Mouse (Mus musculus): Measurements from ENCODE around the gene Ostf1.

DNA sequence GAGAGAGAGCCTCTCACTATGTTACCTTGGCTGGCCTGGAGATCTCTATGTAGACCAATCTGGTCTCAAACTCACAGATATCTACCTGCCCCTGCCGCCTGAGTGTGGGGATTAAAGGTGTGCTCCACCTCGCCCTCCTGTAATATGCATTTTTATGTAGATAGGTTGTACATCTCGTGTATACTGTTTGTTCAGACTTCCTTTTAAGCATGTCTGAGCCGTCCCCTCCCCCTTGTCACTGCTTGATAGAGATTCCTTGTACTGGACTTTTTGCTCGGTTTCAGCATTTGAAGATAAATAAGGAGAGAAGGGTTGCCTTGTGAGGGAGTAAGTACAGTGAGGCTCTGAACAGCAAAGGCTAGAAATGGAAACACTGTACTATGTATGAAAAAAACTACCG, 21.4 kb upstream of the Ostf1 start:
- no peak for TF ChIP-seq POLR2A (IDR thresholded peaks at IDR 0.05; ENCODE audit: extremely low read depth, insufficient read depth, low read length)
- TF ChIP-seq CTCF (IDR thresholded peaks at IDR 0.05; ENCODE audit: low read depth, low read length): no peak

Data from liver, adult 2 months (tissue).